Mouse (Mus musculus): ENCODE data around the gene 1700029F12Rik. TPM values are rescaled to one million over a fixed set of nuclear protein-coding genes. Genes with fewer than 3 reads are reported as not detected.
"Not testable (repeated sequence)": the region's sequence is repeated elsewhere in the genome, so short reads cannot be mapped to it uniquely, and the experiment has no call there.

Gene 1700029F12Rik
- total RNA-seq (2017) = not detected in 3 replicates

GRCm38 (mm10) chr13:97034262-97034661 lies at the start of gene 1700029F12Rik:
Gene 1700029F12Rik, minus strand, starts transcription at chr13:97034362.
- no peak for ATAC-seq (replicated peaks; ENCODE audit: insufficient number of reproducible peaks, low FRiP score, low TSS enrichment, poor library complexity, severe bottlenecking)

- ATAC-seq (replicated peaks; ENCODE audit: insufficient number of reproducible peaks, low FRiP score, low TSS enrichment, poor library complexity, severe bottlenecking) = no peak
Observed at GRCm38 (mm10) chr13:97082432-97082831, 48.3 kb upstream of the 1700029F12Rik start.

- ATAC-seq (replicated peaks; ENCODE audit: insufficient number of reproducible peaks, low FRiP score, low TSS enrichment, poor library complexity, severe bottlenecking) = no peak
Observed at GRCm38 (mm10) chr13:97080615-97081014, 46.5 kb upstream of the 1700029F12Rik start.

GRCm38 (mm10) chr13:97080201-97080600 lies 46.0 kb upstream of the 1700029F12Rik start:
- no peak for ATAC-seq (replicated peaks; ENCODE audit: insufficient number of reproducible peaks, low FRiP score, low TSS enrichment, poor library complexity, severe bottlenecking)

GRCm38 (mm10) chr13:97077556-97077955 lies 43.4 kb upstream of the 1700029F12Rik start:
- ATAC-seq (replicated peaks; ENCODE audit: insufficient number of reproducible peaks, low FRiP score, low TSS enrichment, poor library complexity, severe bottlenecking) = no peak

- ATAC-seq (replicated peaks; ENCODE audit: insufficient number of reproducible peaks, low FRiP score, low TSS enrichment, poor library complexity, severe bottlenecking) = no peak
Observed at GRCm38 (mm10) chr13:97073497-97073896, 39.3 kb upstream of the 1700029F12Rik start.

- ATAC-seq (replicated peaks; ENCODE audit: insufficient number of reproducible peaks, low FRiP score, low TSS enrichment, poor library complexity, severe bottlenecking) = no peak
Observed at GRCm38 (mm10) chr13:97071626-97072241, 37.6 kb upstream of the 1700029F12Rik start.

- no peak for ATAC-seq (replicated peaks; ENCODE audit: insufficient number of reproducible peaks, low FRiP score, low TSS enrichment, poor library complexity, severe bottlenecking)
Observed at GRCm38 (mm10) chr13:97070931-97071625, 36.9 kb upstream of the 1700029F12Rik start.

GRCm38 (mm10) chr13:97068151-97068550 lies 34.0 kb upstream of the 1700029F12Rik start:
- ATAC-seq (replicated peaks; ENCODE audit: insufficient number of reproducible peaks, low FRiP score, low TSS enrichment, poor library complexity, severe bottlenecking) = no peak

GRCm38 (mm10) chr13:97067691-97068090 lies 33.5 kb upstream of the 1700029F12Rik start:
- no peak for ATAC-seq (replicated peaks; ENCODE audit: insufficient number of reproducible peaks, low FRiP score, low TSS enrichment, poor library complexity, severe bottlenecking)

- no peak for ATAC-seq (replicated peaks; ENCODE audit: insufficient number of reproducible peaks, low FRiP score, low TSS enrichment, poor library complexity, severe bottlenecking)
Observed at GRCm38 (mm10) chr13:97066649-97067550, 32.7 kb upstream of the 1700029F12Rik start, which contains the start of gene Fam169a. Gene Fam169a, plus strand, starts transcription at chr13:97067286.

GRCm38 (mm10) chr13:97064844-97065621 lies 30.9 kb upstream of the 1700029F12Rik start:
- ATAC-seq (replicated peaks; ENCODE audit: insufficient number of reproducible peaks, low FRiP score, low TSS enrichment, poor library complexity, severe bottlenecking) = not testable (repeated sequence)

GRCm38 (mm10) chr13:97064413-97064812 lies 30.3 kb upstream of the 1700029F12Rik start:
- ATAC-seq (replicated peaks; ENCODE audit: insufficient number of reproducible peaks, low FRiP score, low TSS enrichment, poor library complexity, severe bottlenecking) = no peak

GRCm38 (mm10) chr13:97063431-97063830 lies 29.3 kb upstream of the 1700029F12Rik start:
- ATAC-seq (replicated peaks; ENCODE audit: insufficient number of reproducible peaks, low FRiP score, low TSS enrichment, poor library complexity, severe bottlenecking) = no peak

GRCm38 (mm10) chr13:97062151-97062550 lies 28.0 kb upstream of the 1700029F12Rik start:
- ATAC-seq (replicated peaks; ENCODE audit: insufficient number of reproducible peaks, low FRiP score, low TSS enrichment, poor library complexity, severe bottlenecking) = no peak

GRCm38 (mm10) chr13:97060331-97060730 lies 26.2 kb upstream of the 1700029F12Rik start:
- ATAC-seq (replicated peaks; ENCODE audit: insufficient number of reproducible peaks, low FRiP score, low TSS enrichment, poor library complexity, severe bottlenecking) = no peak

- no peak for ATAC-seq (replicated peaks; ENCODE audit: insufficient number of reproducible peaks, low FRiP score, low TSS enrichment, poor library complexity, severe bottlenecking)
Observed at GRCm38 (mm10) chr13:97059746-97060145, 25.6 kb upstream of the 1700029F12Rik start.

GRCm38 (mm10) chr13:97057817-97058216 lies 23.7 kb upstream of the 1700029F12Rik start:
- no peak for ATAC-seq (replicated peaks; ENCODE audit: insufficient number of reproducible peaks, low FRiP score, low TSS enrichment, poor library complexity, severe bottlenecking)
